Mouse (Mus musculus) limb, embryonic 11.5 days (tissue): ENCODE results near the gene Chst14. TPM values are rescaled to one million over a fixed set of nuclear protein-coding genes. Genes with fewer than 3 reads are reported as not detected.
A peak's percentile ranks its signal among the peaks of the same experiment; 100 is the strongest.

Source experiments
- ATAC-seq: fragments of 200-750 bp; cut with Nextera tagmentation; 2 replicates; pipeline ENCODE4 v1.8.0; 2017; ENCODE audit warnings: low read depth; ENCODE audit not compliant: insufficient number of reproducible peaks, low FRiP score, low TSS enrichment
- DNase-seq: peaks from one replicate; pipeline ENCODE4 v3.0.0-alpha.2; 2015; ENCODE audit warnings: low spot score
- H3K27ac ChIP-seq: fragments of 300-500 bp; sonication (generic); replicated peaks from 2 replicates; pipeline ENCODE4 v1.5.1; 2014; ENCODE audit warnings: low read depth, mild to moderate bottlenecking, low read length
- H3K27me3 ChIP-seq: fragments of 300-500 bp; sonication (generic); 2 replicates; pipeline ENCODE4 v1.6.1; 2014; ENCODE audit warnings: mild to moderate bottlenecking, low read length, mixed read lengths; ENCODE audit not compliant: control insufficient read depth, insufficient read depth
- H3K36me3 ChIP-seq: fragments of 300-500 bp; sonication (generic); 2 replicates; pipeline ENCODE4 v1.6.1; 2014; ENCODE audit warnings: mild to moderate bottlenecking, low read length, moderate library complexity, mixed read lengths; ENCODE audit not compliant: control insufficient read depth, insufficient read depth
- H3K4me1 ChIP-seq: fragments of 300-500 bp; sonication (generic); 2 replicates; pipeline ENCODE4 v1.6.1; 2014; ENCODE audit warnings: low read length, mixed read lengths; ENCODE audit not compliant: control insufficient read depth, insufficient read depth
- H3K4me2 ChIP-seq: fragments of 300-500 bp; sonication (generic); 2 replicates; pipeline ENCODE4 v1.6.1; 2014; ENCODE audit warnings: low read depth, mild to moderate bottlenecking, moderate library complexity; ENCODE audit not compliant: severe bottlenecking
- H3K4me3 ChIP-seq: fragments of 300-500 bp; sonication (generic); 2 replicates; pipeline ENCODE4 v1.5.1; 2014; ENCODE audit warnings: low read depth, low read length
- H3K9ac ChIP-seq: fragments of 300-500 bp; sonication (generic); 2 replicates; pipeline ENCODE4 v1.6.1; 2014; ENCODE audit warnings: mild to moderate bottlenecking, low read length
- H3K9me3 ChIP-seq: fragments of 300-500 bp; sonication (generic); 2 replicates; pipeline ENCODE4 v1.6.1; 2016; ENCODE audit warnings: low read length; ENCODE audit not compliant: control insufficient read depth
- WGBS: fragments of 180-500 bp; shearing (Covaris S2); extraction: QIAGEN DNeasy Blood & Tissue Kit; methylation state at CpG from one replicate; pipeline ENCODE4 v1.1.7; 2014; 5-methylcytosine and 5-hydroxymethylcytosine counted together
- polyA plus RNA-seq: library from polyadenylated mRNA; unstranded; fragments of >200 nt; fragmentation: Nextera tagmentation; extraction: Ambion mirVana; gene quantifications from 2 replicates; pipeline ENCODE4 v1.2.1, GENCODE M21; 2014

Chst14 gene
- polyA plus RNA-seq, 1 experiment from 2014 or later: 34.9 TPM

- Histone ChIP-seq H3K27ac (no peak overlapping the region), H3K36me3 (no peaks in the 10 kb centered on the region), H3K4me2 (no peak overlapping the region), H3K4me1 (no peaks in the 10 kb centered on the region), H3K9ac (no peak overlapping the region), H3K4me3 (no peak overlapping the region), H3K27me3 (no peaks in the 10 kb centered on the region), H3K9me3 (no peaks in the 10 kb centered on the region)
- ATAC-seq (no peak), DNase-seq (no peak)
- 57% methylated on average over 9 of the region's 9 CpGs for WGBS
Measured at GRCm38 (mm10) chr2:118963007-118963675, 36.8 kb downstream of the Chst14 start.

- DNase-seq (no peak), ATAC-seq (no peak)
- H3K9ac ChIP-seq: no peak overlapping the region
- no peak overlapping the region for H3K4me3 ChIP-seq
- H3K4me2 ChIP-seq: no peak overlapping the region
- 67% methylated on average over 7 of the region's 7 CpGs for WGBS
- H3K9me3 ChIP-seq: no peaks in the 10 kb centered on the region
- no peak overlapping the region for H3K27ac ChIP-seq
- H3K36me3 ChIP-seq: no peaks in the 10 kb centered on the region
- H3K4me1 ChIP-seq: no peaks in the 10 kb centered on the region
- H3K27me3 ChIP-seq: no peaks in the 10 kb centered on the region
Measured at GRCm38 (mm10) chr2:118963676-118964012, 37.3 kb downstream of the Chst14 start.

DNA sequence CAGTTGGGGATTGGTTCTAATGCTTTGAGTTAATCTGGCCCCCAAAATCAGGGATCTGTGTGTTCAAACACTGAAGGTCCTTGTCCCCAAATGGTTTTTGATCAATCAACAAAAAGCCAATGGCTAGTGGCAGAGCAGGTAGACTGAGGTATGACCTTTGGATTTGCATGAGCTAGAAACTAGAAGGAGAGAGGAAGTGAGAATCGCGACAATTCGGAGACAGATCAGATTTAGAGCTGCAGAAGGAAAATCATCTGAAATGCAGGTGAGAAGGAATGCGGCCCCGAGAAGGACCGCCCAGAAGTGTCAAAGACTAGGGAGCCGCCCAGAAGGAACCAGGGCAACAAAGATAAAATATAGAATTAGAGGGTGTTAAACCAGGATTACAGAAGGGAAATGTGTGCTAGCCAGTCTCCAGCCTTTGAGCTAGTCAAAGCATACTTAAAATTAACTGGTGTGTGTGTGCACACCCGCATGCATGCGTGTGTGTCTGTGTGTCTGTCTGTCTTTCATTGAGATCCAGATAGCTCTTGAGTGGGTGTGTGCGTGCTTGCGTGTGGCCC lies 43.4 kb downstream of the Chst14 start:
- H3K4me2 ChIP-seq: no peak overlapping the region
- 79% methylated on average over 11 of the region's 11 CpGs for WGBS
- no peak overlapping the region for H3K4me3 ChIP-seq
- no peak overlapping the region for H3K27ac ChIP-seq
- no peaks in the 10 kb centered on the region for H3K9me3 ChIP-seq
- H3K27me3 ChIP-seq: peaks cover 9% of the 10 kb centered on the region
- H3K4me1 ChIP-seq: no peaks in the 10 kb centered on the region
- no peaks in the 10 kb centered on the region for H3K36me3 ChIP-seq
- no peak overlapping the region for H3K9ac ChIP-seq
- DNase-seq (no peak), ATAC-seq (no peak)

DNA sequence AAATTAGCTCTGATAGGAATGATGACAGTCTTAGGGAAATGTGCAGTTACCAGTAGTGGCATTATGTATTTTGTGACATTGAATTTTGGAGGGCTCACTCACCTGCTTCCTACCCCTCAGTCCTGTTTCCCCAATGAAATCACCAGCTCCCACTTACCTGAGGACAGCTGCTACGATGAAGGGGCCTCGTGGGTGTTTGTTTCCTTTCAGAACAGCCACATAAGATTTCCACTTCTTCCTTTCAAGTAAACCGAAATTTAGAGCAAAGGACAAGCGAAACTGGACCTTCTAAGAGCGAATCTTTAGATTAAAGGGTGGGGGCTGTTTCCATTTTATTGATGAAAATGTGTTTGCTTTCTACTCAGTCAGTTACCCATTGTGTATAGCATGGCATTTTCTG lies 45.8 kb downstream of the Chst14 start:
- no peak overlapping the region for H3K9ac ChIP-seq
- DNase-seq: no peak
- no peaks in the 10 kb centered on the region for H3K36me3 ChIP-seq
- 86% methylated on average over 5 of the region's 5 CpGs for WGBS
- no peak for ATAC-seq
- peaks cover 23% of the 10 kb centered on the region for H3K27me3 ChIP-seq
- H3K4me1 ChIP-seq: 0 out of 2 replicates have a peak, but pooled peaks cover 4% of the 10 kb centered on the region
- no peak overlapping the region for H3K4me2 ChIP-seq
- no peaks in the 10 kb centered on the region for H3K9me3 ChIP-seq
- no peak overlapping the region for H3K4me3 ChIP-seq
- H3K27ac ChIP-seq: no peak overlapping the region

- peak overlapping the region; percentile 27 for H3K4me3 ChIP-seq
- peak; percentile 92 for DNase-seq
- no peaks in the 10 kb centered on the region for H3K36me3 ChIP-seq
- H3K9me3 ChIP-seq: no peaks in the 10 kb centered on the region
- peak; percentile 79 for ATAC-seq
- H3K27me3 ChIP-seq: peaks cover 30% of the 10 kb centered on the region
- whole genome bisulfite sequencing: 1% methylated on average over 33 of the region's 33 CpGs
- 0 out of 2 replicates have a peak, but pooled peaks cover 4% of the 10 kb centered on the region for H3K4me1 ChIP-seq
- H3K9ac ChIP-seq: peak overlapping the region; percentile 49; the same call in 1 of the 2 replicates
- peak overlapping the region; percentile 63 for H3K4me2 ChIP-seq
- no peak overlapping the region for H3K27ac ChIP-seq
Measured at GRCm38 (mm10) chr2:118972687-118973376, 46.5 kb downstream of the Chst14 start.

DNA sequence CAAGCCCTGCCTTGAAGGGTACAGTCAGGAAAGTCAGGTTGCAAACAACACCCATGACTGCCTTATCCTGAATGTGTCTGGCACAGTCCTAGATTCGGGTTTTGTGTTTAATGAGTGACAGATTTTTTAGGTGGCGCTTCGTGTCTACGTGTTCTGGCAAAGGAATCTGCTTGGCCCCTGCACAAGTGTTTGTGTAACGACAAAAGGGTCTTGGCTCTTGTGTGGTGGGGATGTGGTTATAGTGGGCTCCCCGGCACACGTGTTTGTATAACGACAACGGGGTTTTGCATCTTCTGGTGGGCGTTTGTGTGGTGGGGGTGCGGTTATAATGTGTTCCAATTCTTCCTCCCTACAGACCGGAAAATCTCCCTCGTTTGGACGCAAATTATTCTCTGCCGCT lies 49.6 kb downstream of the Chst14 start:
- Histone ChIP-seq H3K36me3 (no peaks in the 10 kb centered on the region), H3K9me3 (no peaks in the 10 kb centered on the region), H3K9ac (no peak overlapping the region; the same call in 1 of the 2 replicates), H3K4me2 (peak overlapping the region; percentile 61), H3K4me1 (0 out of 2 replicates have a peak, but pooled peaks cover 4% of the 10 kb centered on the region), H3K27me3 (peaks cover 30% of the 10 kb centered on the region), H3K27ac (no peak overlapping the region), H3K4me3 (peak overlapping the region; percentile 39)
- ATAC-seq (peak; percentile 3; the same call in 1 of the 2 replicates), DNase-seq (peak; percentile 34)
- WGBS: 9% methylated on average over 15 of the region's 15 CpGs

DNA sequence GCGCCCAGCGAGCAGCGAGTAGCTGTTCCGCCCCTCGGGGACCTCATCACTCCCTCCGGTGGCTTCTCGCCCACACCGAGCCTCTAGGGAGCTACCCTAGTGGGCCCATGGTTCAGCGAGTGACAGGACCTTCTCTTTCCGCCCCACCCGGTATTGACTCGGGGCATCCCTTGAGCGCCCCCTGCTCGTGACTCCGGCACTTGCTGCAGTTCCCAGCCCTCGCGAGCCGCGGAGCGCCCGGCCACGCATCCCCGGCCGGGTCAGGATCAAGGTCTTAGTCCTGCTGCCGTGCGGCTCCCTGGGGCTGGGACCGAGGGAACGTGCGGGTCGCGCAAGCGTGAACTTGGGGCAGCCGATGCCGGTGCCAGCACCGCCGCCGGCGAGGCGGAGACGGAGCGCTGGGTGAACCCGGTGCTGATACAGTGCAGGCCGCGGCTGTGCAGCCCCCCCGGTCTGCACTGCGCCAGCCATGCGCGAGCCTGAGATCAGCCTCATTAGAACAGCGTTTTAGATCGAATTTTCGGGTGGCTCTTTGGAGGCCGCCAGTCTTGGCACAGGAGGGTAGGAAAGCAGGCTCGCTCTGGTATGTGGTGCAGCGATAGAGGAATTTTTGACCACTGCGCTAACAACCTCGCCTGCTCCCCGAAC lies 50.1 kb downstream of the Chst14 start:
- Histone ChIP-seq H3K27ac (no peak overlapping the region), H3K36me3 (no peaks in the 10 kb centered on the region), H3K9me3 (no peaks in the 10 kb centered on the region), H3K4me1 (0 out of 2 replicates have a peak, but pooled peaks cover 4% of the 10 kb centered on the region), H3K4me2 (peak overlapping the region; percentile 61), H3K4me3 (peak overlapping the region; percentile 39), H3K9ac (peak overlapping the region; percentile 59), H3K27me3 (peaks cover 30% of the 10 kb centered on the region)
- 1% methylated on average over 57 of the region's 57 CpGs for WGBS
- DNase-seq: peak; percentile 90
- ATAC-seq: peak; percentile 44; the same call in 1 of the 2 replicates

- no peak for ATAC-seq
- peak overlapping the region; percentile 39 for H3K4me3 ChIP-seq
- H3K27ac ChIP-seq: no peak overlapping the region
- H3K27me3 ChIP-seq: peaks cover 30% of the 10 kb centered on the region
- peak overlapping the region; percentile 61 for H3K4me2 ChIP-seq
- DNase-seq: no peak
- H3K9ac ChIP-seq: no peak overlapping the region; the same call in 1 of the 2 replicates
- 14% methylated on average over 5 of the region's 5 CpGs for WGBS
- no peaks in the 10 kb centered on the region for H3K9me3 ChIP-seq
- no peaks in the 10 kb centered on the region for H3K36me3 ChIP-seq
- 0 out of 2 replicates have a peak, but pooled peaks cover 4% of the 10 kb centered on the region for H3K4me1 ChIP-seq
Measured at GRCm38 (mm10) chr2:118976941-118977340, 50.6 kb downstream of the Chst14 start.
